Mouse (Mus musculus) ovary, postnatal 36 days (tissue): ENCODE measurements around the gene Cnot11.

Source experiments
- DNase-seq: peaks from one replicate; pipeline ENCODE4 v3.0.0; 2022; ENCODE audit warnings: low spot score, mixed read lengths

The Cnot11 gene

DNA sequence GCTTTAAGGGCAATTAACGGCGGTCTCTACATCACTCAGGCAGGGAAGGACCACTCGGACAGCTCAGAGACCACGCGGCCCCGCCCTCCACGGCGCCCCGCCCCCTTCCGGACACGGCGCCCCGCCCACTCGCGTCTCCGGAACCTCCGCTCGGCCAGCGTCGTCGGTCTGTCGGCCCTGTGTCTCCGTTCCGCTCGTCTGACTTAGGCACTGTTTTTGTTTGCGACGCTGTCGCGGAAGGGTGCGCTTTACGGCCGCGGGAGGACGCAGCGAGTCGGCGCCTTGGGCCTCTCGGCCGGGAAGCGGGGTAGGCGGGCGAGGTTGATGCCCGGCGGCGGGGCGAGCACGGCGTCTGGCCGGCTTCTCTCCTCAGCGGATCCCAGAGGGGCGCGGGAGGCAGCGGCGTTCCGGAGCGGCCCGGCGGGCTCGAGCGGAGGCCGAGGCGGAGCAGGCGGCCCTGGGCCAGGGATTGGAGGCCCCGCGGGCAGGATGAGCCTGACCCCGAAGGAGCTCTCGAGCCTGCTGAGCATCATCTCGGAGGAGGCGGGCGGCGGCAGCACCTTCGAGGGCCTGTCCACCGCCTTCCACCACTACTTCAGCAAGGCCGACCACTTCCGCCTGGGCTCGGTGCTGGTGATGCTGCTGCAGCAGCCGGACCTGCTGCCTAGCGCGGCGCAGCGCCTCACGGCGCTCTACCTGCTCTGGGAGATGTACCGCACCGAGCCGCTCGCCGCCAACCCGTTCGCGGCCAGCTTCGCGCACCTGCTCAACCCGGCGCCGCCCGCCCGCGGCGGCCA lies 921 bp downstream of the Cnot11 start:
- DNase-seq: peak; percentile 98

DNA sequence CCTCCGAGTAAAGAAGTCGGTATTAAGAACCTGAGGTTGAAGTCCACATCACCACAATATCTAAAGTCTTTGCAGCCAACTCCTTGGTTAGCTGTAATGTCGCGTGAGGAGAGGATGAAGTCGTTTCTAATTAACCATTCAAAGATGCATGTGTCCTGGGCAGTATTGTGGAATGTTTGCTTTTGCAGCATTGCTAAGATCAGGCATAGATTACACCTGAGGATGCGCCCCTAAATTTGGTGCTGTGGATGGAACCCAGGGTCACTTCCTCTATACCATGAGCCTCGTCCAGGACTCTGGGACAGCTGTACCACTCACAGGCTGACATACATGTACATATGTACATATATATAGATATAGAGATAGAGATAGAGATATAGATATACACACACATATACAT lies 1.9 kb downstream of the Cnot11 start:
- no peak for DNase-seq

DNA sequence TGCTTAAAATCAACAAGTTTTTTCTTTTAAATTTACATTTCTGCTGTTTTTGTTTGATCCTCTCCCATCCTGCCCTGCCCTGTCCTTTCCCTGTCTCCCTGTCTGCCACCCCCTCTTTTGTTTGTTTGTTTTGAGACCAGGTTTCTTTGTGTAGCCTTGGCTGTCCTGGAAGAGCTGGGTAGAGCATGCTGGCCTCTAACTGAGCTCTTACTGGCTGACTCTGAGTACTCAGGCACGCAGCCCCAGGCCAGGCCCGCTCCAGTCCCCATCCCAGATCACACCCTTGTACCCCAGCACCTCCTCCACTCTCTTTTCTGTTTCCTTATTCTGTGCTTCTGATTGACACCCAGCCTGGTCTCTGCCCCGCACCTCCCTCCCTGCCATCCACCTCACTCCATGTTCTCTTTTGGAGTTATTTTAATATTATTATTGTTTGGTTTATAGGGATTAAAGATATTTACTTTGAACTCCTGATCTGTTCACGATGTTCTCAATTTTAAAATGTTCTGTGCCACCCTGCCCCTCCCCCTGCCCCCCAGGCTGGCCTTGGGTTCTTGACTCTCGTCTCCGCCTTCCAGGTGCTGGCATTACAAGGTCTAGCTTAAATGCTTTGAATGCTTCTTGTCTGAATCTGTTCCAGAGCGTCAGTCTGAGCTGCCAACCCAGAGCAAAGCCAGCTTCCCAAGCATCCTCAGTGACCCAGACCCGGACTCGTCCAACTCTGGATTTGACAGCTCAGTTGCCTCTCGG lies 3.0 kb downstream of the Cnot11 start:
- DNase-seq: no peak

DNA sequence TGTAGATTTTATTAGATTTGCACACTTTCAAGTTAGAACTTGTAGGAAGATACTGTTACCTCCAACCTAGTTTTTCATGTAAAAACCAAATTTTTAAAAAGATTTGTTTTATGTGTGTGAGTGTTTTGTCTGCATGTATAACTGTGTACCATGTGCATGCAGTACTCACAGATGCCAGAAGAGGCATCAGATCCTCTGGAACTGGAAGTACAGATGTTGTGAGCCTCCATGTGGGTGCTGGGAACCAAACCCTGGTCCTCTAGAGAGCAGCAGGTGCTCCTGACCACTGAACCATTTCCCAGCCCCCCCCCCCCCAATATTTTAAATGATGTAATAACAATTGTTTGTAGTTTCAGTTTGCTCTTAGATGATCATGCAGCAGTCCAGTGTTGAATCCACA lies 5.8 kb downstream of the Cnot11 start:
- no peak for DNase-seq

DNA sequence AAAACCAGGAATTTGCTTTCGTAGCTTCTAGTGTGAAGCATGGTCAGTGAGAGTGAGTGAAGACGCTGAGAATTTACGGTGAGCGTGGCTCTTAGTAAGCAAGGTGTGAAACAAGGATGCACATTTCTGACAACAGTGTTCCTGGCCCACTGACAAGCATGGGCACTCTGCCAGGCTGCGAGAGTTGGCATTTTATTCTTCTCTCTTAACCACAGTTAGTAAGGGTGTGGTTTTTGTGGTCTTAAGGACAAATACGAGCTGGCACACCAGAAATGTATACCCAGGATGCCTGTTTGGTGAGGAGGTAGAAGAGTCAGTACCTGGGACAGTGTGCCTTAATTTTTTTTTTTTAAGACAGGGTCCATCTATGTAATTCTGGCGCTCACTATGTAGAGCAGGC lies 10.8 kb downstream of the Cnot11 start:
- no peak for DNase-seq

DNA sequence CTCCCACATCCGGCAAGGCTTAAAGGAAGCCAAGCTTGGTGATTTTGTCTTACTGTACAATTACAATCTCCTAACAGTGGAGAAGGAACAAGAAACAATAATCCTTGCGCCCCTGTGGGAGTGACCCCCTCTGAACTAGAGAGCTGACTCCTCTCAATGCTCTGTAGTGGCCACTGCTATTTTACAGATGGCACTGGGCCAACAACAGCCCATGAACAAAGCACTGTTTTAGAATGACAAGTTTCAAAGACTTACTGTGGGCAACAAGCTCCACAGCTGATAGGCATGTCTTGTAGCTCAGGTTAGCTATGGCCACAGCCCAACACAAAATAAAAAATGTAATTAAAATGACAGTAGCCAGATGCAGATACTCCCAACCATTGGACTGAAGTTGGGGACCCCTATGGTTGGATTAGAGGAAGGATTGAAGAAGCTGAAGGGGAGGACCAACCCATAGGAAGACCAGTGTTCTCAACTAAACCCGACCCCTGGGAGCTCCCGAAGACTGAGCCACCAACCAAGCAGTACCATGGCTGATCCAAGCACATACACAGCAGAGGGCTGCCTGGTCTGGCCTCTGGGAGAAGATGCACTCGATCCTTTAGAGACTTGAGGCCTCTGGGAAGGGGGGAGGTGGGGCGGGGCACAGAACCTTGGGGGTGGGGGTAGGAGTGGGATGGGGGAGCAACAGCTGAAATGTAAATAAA lies 11.5 kb downstream of the Cnot11 start:
- DNase-seq: no peak

DNA sequence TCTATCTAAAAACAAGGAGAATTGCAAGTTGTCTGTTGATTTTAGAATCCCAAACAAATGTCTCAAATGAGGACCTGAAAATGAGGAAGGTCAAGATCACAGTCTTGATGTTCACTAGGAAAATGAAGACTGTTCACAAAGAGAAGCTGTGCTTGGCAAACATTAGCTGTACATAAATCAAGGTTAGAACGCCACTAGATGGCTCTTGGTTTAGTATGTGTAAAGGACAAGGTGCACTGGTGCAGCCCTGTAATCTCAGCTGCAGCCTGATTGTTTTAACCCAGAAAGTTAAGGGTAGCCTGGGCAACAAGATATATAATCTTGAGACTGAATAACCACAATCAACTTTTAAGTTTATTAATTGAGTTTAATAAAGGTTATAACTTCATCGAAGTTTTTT lies 12.4 kb downstream of the Cnot11 start:
- DNase-seq: no peak

DNA sequence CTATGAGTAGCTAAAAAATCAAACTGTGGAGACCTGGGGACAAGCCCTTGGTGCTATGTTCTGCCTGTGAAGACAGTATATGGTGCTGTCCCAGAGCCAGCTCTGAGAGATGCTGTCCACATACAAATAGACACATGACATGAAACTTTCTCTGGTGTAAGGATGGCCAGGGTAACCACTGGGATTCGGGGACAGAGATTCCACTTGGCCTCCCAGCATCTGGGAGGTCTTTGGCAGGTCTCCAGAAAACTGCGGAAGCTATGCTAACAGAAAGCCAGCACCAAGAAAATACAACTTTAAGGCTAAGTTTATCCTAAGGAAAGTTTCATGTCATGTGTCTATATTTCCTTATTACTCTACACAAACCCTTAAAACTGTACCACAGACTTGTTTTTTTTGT lies 15.0 kb downstream of the Cnot11 start:
- no peak for DNase-seq

DNA sequence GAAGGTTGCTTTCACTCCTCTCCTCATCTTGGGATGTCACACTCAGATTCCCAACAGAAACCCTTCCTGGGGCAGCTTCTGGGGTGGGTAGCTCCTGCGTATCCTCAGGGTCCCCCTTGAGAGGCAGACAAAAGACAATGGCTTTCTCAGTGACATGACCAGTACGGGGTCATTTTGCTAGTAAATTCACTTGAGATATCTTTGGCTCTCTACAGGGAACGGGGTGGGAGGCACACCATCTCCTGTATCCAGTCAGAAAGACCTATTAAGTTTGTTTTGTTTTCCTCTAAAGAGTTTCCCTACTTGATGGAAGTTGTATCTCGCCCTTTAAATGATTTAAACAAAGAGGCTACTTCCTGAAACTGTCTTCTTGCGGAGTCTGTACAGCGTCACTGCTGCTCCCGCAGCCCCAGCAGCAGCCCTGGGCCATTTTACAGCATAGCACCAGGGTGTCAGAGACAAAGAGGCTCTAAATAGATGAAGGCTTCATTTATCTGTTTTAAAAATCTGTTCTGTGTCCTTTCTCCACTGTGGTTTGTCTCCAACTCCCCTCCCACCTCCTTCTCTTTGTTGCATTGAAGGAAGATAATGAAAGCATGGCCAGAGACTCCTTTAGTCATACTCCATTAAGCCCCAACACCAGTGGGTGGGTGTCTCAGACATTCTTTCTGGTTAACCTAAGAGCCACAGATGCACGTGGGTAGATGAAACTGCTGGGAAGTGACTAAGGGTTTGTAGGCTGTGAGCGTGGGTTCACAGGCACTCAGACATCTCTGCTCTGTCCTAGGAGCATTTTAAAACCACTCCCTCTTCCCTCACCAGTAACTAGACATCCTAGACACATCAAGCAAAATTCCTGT lies 21.0 kb downstream of the Cnot11 start:
- no peak for DNase-seq

DNA sequence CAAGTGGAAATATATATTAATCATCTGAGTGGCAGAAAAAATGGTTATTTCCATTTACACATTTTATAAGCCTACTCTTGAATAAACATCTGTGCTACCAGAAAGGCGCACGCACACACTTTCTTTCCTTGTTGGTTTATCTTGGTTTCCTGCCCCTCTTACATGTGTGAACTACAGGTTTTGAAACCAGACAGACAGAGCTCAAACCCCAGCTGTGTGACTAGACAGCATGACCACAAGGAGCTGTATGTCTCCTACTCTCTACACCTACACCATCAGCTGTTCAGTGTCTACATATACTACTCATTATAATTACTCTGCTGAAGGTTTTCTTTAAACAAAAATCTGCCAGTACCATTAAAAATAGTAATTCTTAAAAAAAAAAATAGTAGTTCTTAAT lies 24.2 kb downstream of the Cnot11 start:
- no peak for DNase-seq

DNA sequence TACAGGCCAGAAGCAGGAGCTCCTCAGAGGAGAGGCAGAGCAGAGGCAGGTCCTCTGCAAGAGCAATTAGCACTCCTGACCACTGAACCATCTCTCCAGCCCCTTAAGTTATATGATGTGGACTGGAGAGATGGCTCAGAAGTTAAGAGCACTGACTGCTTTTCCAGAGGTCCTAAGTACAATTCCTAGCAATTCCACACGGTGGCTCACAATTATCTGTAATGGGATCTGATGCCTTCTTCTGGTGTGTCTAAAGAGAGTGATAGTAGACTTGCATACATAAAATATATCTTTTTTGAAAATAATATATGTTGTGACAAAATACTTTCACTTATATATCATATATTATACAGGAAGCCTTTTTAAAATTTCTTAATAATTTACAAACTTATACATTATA lies 27.1 kb downstream of the Cnot11 start:
- no peak for DNase-seq

DNA sequence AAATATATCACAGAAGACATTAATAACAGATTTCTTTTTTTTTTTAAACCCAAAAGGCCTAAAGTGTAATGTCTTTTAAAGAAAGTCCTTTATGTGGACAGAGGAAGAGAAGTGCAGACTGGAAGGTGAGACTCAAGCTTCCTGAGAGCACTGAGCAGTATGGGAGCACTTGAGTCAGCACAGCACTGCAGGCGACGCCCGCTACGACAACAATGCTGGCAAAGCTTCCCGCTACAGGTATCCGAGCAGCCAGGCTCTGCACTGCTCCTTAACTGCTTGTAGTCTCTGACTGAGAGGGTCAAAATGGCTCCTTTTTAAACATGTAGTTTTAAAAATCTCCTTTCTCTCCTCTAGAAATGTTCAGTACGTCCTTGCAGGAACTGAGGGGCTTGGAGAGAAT lies 28.4 kb downstream of the Cnot11 start:
- DNase-seq: no peak

DNA sequence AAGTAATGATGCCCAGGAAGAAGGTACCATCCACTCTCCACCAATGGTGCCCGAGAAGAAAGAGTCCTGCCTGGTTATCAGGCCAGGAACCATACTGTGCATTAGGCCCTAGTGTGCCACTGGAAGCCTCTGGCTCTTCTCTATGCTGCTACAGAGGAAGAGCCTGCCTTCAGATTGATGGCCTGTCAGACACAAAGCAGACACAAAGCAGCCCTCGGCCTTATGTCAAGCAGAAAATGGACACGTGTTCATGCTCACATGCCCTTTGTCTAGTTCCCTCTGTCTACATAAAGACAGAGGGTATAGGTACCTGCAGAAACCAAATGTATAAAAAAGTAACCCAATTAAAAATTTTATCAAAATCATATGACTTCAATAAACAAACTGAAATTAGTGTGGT lies 29.8 kb downstream of the Cnot11 start:
- no peak for DNase-seq

DNA sequence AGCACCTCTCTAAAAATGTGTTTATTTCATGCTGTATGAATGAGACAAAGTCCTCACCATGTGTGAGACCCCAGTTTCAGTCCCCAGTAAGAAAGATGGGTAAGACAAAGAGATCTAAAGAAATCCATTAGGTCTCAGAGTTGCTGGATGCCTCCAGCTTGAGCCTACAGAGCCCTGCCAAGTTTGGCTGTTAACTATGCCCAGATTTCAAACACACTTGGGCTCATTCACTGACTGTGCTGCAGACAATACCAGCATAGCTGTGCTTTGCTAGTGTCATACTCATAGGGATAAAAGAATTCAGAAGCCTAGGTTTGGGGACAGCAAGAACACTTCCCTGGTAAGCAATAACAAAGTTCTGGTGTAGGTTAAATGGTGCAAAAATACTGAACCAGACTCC lies 33.3 kb downstream of the Cnot11 start:
- DNase-seq: no peak

DNA sequence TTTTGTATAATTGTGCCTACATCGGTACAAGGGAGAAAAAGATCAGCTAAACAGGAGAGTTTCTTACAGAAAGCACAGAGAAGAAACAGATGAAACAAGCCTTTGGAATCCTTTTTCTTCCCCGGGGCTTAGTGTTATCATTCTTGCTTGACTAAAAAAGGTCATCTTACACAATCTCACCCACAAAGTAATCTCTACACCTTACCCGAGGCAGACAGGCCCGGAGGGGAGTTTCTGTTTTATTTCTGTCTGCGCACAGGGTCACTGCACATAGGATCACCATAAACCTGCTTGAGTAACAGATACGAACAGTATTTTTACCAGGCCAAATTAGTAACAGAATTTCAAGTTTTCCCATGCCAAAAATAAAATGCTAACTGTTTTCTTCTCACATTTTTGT lies 36.9 kb downstream of the Cnot11 start:
- no peak for DNase-seq

DNA sequence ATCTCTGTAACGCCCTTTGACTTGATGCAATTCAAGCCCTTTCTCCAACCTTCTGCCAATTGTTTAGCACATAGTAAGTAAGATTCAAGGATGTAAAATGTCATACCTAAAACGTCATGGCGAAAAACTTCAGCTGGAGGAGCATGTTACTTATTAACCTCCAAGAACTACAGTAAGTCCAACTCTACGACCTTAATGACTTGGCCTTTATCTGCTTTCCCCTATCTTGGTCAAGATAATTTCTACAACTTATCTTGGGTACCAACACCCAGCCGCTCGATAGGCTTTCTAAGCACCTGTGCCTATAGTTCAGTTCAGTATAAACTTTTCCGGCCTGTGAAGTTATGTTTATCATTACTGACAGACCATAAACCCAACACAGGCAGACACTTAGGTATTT lies 39.1 kb downstream of the Cnot11 start:
- no peak for DNase-seq

DNA sequence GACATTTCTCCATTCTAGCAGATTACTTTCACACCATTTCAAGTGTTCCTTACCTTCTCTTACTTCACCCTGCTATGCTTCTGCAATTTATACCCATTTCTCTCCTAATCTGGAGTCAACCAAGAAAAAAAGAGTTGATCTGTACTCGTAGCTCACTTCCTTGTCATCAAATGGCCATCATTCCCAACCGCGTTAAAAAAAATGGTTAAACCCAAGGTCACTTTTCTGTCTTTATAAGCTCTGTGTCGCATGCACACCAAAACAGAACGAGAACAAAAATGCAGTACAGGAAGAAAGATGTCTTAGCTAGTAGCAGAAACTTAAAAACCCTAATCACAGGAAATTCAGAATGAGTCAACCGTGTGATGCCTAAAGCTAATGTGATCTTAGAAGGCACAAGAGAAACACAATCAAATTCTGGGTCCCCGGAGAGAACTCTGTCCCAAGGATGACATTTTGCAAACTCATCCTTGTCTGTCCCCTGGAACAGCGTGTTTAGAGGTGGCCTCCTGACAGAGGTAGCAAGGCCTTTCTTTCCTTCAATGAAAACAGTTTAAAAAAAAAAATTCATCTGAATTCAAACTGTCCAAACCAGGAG lies 41.1 kb downstream of the Cnot11 start:
- no peak for DNase-seq

DNA sequence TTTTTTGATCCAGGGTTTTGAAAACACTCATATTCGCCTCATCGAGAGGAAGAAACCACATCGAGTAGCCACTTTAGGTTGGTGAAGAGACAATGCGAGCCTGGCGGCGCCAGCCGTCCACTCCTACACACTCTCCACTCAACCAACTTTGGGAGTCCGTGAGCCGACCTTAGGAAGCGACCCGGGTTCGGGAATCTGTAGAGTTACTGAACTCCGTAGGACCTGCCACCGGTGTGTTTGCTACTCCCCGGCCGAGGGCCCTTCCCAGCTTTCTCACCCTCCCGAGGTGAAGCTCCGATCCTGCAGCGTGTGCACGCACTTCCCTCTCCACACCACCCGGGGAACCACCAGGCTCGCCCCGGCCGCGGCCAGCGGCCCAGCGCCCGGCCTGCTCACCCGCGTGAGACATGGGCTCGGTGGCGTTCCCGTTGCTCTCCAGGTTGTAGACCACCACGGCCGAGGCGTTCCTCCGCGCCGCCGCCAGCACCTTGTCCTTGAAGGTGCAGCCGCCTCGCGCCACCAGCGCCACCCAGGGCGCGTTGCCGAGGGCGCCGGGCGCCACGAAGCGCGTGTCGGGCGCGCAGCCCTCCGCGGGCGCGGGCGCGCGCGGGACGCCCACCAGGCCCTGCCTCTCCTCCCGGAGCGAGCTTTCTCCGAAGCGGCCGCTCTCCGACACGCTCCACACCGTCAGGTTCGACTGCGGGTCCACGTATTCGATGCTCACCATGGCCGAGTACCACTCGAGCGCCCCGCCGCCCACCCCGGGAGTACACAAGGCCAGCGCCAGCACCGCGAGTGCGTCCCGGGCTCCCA lies 41.8 kb downstream of the Cnot11 start:
- peak; percentile 68 for DNase-seq

DNA sequence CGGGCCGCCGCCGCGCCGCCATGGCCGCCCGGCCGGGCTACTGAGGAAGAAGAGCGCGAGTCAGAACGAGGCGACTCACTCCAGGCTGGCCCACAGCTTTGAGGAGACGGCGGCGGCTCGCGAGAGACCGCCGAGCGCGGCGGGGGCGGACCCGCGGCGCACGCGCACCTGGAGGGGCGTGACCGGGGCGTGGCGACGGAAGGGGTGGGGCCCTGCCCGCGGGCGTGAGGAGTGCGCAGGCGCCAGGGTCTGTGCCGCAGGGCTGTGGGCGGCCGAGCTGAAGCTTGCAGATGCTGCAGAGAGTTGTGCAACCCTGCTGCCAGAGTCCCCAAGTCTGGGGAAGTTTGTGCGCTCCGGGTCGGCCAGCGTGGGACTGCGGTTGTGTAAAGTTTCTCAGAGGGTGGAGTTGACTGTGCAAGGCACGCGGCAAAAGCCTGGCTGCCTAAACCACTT lies 42.5 kb downstream of the Cnot11 start, which contains the start of gene Rnf149:
Gene Rnf149, minus strand, starts transcription at position 153 of the 453 bp plus-strand sequence.
- DNase-seq: peak; percentile 99

DNA sequence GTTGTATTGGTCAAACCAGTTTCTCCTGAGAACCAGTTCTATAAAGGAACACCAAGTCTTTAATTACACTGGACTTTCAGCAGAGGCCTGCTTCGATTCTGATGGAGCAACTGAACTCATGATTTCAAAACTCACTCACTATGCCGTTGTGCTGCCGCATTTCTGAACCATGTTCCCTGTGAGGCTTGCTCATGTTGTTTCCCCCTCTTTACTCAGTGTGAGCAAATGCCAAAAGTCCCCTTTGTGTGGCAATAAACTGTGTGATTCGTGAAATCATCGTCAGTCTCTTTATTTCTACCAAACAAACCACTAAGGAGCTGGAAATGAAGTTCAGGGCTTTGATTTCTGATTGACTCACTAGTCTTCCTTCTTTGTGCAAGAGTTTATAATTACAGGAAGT lies 43.7 kb downstream of the Cnot11 start:
- no peak for DNase-seq

DNA sequence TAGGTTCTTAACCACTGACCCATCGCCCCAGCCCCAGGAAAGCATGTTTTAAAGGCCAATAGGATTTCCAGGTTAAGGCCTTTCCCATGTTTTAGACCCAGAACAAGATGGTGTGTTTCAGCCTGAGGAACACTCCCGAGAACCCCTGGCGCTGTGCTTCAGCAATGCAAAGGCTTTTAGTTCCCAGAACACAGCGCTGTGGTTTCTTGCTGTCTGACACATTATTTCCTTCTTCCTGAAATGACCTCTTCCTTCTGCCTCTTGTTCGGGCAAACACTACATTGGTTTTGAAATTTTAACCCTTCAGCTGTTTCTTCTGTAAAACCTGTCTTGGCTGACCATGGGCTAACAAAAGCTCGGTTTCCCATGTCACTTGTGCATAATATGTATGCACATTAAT lies 44.3 kb downstream of the Cnot11 start:
- DNase-seq: no peak
